Mouse (Mus musculus): ENCODE data around the gene Laptm5.

DNA sequence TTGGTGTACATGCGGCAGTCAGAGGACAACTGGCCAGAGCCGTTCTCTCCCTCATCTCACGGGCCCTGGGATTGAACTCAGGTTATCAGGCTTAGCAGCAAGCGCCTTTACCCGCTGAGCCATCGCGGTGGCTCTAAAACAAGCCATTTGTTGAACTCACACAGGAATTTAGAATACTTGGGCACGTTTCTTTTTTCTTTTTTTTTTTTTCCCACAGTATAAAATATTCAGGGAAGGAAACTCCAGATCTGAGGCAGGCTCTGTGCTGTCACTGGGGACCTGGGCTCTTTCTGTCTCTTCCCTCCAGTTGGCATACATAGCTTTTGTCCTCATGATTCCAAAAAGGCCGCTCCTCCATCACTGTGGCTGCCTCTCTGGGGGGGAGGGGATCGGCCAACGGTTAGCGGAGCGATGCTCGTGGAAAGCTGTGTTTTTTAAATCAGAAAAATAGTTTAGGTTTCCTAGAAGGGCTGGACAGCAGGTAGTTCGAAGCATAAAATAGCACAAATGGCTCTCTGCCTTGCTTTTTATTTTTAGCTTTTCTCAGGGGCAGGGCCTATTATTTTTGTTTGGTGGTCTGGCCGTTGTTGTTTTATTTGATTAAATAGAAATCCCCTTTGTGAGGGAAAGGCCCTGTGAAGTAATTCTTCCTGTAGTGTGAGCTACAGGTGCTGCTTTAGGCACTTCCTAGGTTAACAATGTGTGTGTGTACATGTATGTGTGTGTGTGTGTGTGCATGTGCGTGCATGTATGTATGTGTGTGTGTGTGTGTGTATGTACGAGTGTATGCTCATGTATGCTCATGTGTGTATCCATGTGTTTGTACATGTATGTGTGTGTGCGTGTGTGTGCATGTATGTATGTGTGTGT is 5.5 kb upstream of the Laptm5 start:
- TF ChIP-seq POLR2A (IDR thresholded peaks at IDR 0.05; ENCODE audit: extremely low read depth, insufficient read depth, low read length) = no peak
- TF ChIP-seq CTCF (IDR thresholded peaks at IDR 0.05; ENCODE audit: extremely low read depth, insufficient read depth, low read length) = no peak
